Mouse (Mus musculus) spleen, postnatal 36 days (tissue): Measurements from ENCODE around the gene Teddm2.
"Not testable (repeated sequence)": the region's sequence is repeated elsewhere in the genome, so short reads cannot be mapped to it uniquely, and the experiment has no call there.

Experiments
- DNase-seq, 2 experiments: peaks; one replicate each; pipeline ENCODE4 v3.0.0; 2022; ENCODE audit warnings: low spot score in 2 of 2, mixed read lengths in 1 of 2

Teddm2 gene

GRCm38 (mm10) chr1:153904236-153904635 is 4.2 kb upstream of the Teddm2 start:
- no peak for DNase-seq

DNA sequence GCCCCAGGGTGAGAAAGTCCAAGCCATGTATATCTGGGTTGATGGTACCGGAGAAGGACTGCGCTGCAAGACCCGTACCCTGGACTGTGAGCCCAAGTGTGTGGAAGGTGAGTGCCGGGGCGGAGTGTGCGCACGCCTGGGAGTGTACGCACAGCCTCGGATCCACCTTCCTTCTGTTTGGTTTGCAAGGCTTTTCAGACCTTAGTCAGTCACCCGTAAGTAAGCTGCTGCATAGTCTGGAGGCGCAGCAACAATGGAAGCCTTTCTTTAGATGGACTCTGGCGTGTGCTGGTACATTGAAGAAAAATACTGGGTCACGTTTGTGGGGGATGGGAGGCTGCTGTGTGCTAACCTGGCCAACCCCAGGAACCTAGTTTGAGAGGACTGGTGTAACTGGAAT is 3.0 kb upstream of the Teddm2 start:
- no peak for DNase-seq

DNA sequence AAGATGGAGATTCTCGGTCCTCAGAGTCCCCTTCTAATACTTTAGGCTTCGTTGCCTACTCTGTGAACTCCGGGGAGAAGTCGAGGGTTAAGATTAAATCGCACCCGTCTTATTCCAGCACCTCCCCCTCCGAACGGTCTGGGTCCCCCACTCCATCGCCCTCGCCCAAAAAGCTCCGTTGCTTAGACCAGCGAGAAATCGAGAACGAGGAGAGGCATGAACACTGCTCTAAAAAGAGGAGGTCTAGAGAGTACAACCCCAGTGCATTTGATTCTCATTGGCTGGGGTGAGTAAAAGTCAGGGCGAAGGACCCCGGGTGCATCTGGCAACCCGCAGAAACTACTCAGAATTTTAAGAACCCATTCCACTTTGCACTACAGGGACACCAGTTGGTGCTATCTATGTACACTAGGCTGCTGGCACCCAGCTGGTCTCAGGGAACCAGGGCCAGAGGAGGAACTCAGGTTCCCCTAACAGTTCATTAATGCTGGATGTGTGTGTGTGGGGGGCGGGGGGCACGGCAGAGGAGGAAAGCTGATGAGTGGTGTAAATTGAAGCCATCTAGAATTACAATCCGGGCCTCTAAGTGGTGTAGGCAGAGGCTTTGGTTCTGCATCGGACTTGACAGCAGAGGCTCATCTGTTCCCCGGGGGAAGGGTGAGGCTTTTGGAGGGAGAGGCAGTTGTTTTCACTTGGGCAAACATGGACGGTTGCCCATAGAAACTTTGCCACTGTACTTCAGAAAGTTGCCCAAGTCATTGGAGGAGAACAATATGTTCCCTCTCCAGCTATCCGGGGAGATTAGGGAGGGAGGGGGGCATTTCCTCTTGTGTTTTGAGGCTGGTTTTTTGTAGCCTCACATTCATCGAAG is 1.1 kb upstream of the Teddm2 start:
- DNase-seq = peak; percentile 24 to 27

DNA sequence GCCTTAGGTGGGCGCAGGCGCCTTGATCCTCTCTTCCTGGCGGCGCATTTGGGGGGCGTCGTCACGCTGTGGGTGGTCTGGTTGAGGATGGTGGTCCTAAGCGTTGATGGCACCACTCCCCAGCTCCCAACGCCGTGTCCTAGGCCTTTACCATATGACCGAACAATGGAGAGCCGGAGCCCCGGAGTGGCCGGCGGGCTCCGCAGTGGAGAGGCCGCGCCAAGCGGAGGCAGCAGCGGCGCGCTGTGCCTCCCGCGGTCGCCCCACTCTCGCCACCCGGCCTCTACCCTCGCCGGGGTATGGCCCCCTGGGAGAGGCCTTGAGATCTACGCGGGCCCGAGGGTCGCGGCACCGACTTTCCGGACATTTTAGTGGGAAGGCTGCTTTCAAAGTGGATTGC is 353 bp upstream of the Teddm2 start:
- peak; percentile 28 to 33 for DNase-seq

DNA sequence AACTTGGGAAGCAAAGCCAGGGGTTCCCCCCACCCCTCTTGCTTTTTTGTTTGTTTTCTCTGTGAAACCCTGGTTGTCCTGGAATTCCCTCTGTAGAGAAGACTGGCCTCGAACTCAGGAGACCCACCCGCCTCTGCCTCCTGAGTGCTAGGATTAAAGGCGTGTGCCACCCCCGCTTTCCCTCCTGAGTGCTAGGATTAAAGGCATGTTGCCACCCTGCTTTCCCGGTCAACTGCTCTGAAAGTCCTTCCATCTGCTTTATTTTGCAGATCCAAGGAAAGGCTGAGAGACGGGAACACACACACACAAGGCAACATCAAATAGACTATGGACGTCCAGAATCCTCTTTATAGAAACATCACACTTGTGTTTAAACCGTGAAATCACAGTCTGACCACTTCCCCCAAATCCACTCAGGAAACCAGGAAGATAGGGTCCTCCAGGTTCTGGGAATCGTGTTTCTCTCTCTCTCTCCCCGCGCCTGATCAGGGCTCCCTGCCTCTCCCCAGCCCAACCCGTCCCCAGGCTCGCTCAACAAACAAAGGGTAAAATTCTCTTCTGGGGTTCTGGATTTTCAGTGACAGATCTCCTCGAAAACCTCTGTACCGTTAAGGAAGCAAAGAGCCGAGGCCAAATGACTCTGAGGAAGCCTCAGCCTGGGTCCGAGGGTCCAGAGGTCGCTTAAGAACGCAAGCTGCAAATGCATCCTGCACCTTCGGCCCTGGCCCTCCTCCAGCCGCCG is 868 bp downstream of the Teddm2 start:
- no peak for DNase-seq

- no peak for DNase-seq
These were observed 2.8 kb downstream of the Teddm2 start for GRCm38 (mm10) chr1:153897196-153897595.

- DNase-seq = peak; percentile 54 to 69
These were observed 5.0 kb downstream of the Teddm2 start for GRCm38 (mm10) chr1:153894979-153895378.

DNA sequence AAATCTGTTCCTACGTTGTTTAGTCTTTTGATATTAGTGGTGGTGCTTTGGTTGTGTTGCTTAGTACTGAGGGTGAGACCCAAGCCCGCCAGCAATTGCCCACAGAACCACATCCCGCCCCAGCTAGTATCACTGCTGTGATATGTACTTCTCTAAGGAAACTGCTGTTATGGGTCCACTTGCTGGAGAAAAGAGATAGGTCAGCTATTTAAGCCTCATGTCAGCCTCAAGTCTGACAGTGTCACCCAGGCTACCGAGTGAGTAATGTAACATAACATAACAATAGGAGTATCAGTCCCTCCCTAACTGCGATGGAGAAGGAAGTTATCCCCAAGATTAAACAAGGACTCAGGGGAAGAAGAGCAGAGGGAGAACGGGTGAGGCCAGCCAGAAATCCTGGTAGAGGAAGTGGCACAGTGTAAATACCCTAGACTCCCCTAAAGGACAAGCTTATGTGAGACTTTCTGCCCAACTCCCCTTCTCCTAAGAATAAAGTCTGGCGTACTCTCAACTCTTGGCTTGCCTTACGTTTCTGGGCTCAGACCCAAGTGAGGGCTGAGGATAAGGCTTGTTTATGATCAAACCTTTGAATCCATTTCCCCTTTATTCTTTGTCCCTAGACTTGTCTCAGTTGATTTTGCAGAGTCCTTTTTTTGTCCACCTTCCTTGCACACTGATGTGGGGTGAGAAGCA is 5.7 kb downstream of the Teddm2 start:
- DNase-seq = no peak

- no peak for DNase-seq
These were observed 6.3 kb downstream of the Teddm2 start for GRCm38 (mm10) chr1:153893746-153894145.

DNA sequence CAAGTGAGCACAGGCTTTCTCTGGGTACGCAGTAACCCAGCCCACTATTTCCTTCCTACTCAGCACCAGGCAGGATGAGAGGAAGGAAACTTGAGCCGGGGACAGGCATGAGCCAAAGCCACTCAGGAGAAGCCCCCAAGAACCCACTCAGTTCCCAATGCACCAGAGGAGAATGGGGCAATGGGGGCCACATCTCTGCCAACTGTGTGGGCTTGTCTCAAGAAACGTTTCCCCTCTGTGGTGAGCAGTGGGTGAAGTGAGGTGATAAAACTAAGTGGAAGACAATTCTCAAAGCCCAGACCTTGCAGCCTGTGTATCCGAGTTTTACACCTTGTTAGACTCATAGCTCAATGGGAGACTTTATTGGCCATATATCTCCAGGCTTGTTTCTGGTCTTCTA is 8.6 kb downstream of the Teddm2 start, which contains the start of gene Teddm1a:
Teddm1a (plus strand) TSS at position 301 of the 400 bp plus-strand sequence.
- no peak for DNase-seq

- no peak for DNase-seq
These were observed 9.9 kb downstream of the Teddm2 start for GRCm38 (mm10) chr1:153890121-153890520.

DNA sequence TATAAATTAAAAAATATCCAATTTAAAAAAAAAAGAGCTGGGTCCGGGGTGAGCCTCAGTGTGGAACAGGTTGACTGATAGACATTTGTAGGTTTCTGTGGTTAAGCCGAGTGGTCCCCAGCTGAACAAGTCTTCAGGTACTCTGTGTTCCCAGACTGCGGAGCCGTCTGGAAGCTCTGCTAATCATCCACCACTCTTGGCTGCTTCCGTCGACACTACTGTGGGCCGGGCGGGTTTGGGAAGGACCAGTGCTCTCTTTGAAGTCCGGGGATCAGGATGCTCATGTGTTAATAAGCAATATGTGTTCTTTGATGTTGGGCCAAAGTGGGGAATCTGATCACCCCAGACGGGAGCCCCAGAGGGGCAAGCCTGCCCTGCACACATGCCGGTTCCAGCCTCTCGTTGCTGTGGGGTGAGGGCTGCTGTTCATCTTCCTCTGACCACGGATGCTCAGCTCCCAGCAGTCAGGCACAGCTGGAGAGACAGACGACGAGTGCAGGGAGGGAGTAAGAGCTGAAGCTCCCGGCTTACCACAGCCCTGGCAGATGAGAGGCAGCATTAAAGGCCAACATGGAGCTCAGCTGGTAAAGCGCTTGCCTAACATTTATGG is 13.9 kb downstream of the Teddm2 start:
- no peak for DNase-seq

DNA sequence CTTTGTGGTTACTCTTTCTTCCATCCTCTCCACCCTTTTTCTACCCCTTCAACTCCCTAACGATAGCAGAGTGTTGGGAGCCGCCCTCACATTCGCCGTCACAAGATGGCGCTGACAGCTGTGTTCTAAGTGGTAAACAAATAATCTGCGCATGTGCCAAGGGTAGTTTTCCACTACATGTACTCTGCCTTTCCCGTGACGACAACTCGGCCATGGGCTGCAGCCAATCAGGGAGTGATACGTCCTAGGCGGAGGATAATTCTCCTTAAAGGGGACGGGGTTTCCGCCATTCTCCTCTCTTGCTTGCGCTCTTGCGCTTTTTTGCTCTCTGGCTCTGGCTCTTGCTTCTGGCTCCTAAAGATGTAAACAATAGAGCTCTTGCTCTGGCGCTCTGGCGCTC is 19.6 kb downstream of the Teddm2 start:
- DNase-seq = peak; percentile 9

GRCm38 (mm10) chr1:153874045-153874444 is 26.0 kb downstream of the Teddm2 start, which contains the start of gene Teddm1b:
Teddm1b (plus strand) TSS chr1:153874345.
- no peak for DNase-seq

DNA sequence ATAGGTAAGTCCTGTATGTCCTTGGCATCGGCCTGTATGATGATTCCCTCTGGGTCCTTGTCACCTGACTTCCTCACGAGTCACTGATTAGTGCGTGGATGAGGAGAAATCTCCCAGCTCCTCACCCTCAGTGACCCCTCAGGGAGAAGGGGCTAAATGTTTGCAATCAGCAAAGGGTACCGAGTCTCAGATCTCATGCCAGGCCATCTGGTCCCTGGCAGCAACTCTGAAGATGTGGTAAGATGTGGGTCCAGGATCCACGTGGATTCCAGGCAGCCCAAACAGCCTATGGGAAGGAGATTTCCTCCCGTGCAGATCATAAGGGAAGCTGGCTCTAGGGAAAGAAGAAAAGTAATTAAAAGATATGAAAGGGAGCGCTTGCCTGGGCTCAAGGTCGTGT is 44.1 kb downstream of the Teddm2 start:
- no peak for DNase-seq

GRCm38 (mm10) chr1:153852696-153853095 is 47.3 kb downstream of the Teddm2 start:
- not testable (repeated sequence) for DNase-seq

GRCm38 (mm10) chr1:153846867-153847266 is 53.2 kb downstream of the Teddm2 start:
- peak in 1 of 2 experiments; percentile 6 for DNase-seq

- DNase-seq = no peak
These were observed 53.6 kb downstream of the Teddm2 start for GRCm38 (mm10) chr1:153846420-153846819.

- DNase-seq = no peak
These were observed 56.0 kb downstream of the Teddm2 start, which contains the start of gene Rgsl1 for GRCm38 (mm10) chr1:153844042-153844441. Rgsl1 (minus strand) TSS chr1:153844142.

DNA sequence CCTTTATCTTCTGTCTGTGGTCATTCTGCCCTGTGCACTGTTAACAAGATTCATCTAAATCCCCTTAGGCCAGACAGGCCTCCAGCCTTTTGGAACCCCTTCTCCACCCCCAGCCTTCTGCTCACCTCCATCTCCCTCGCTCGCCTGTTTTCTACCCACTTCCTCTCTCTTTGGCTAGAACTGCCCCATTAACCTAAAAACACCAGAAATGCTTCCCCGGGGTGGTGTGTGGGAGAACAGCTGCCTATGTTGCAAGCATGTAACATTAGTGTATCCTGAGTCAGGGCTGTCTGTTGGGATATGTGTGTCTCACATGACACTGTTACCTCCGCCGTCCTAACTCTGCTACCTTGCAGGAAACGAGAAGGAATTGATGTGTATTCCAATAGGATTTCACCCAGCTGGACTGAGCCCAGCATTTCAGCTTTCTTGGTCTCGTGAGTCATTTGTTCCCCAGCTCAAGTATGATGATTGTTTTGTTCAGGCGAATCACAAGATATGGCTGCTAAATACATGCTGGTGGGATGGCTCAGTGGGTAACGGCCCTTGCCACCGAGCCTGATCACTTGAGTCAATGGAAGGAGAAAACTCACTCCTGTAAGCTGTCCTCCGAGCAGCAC is 57.8 kb downstream of the Teddm2 start:
- no peak for DNase-seq

GRCm38 (mm10) chr1:153836036-153836435 is 64.0 kb downstream of the Teddm2 start:
- no peak for DNase-seq
